Mouse (Mus musculus): ENCODE results near the gene Negr1.

Negr1 gene

GRCm38 (mm10) chr3:157115105-157115760 lies 553.6 kb downstream of the Negr1 start:
- no peak for TF ChIP-seq GATA4 (IDR thresholded peaks at IDR 0.05; ENCODE audit: insufficient replicate concordance, low read length)

- TF ChIP-seq GATA4 (IDR thresholded peaks at IDR 0.05; ENCODE audit: insufficient replicate concordance, low read length) = no peak
Measured at GRCm38 (mm10) chr3:157116024-157116423, 554.4 kb downstream of the Negr1 start.

GRCm38 (mm10) chr3:157119916-157120315 lies 558.3 kb downstream of the Negr1 start:
- no peak for TF ChIP-seq GATA4 (IDR thresholded peaks at IDR 0.05; ENCODE audit: insufficient replicate concordance, low read length)

GRCm38 (mm10) chr3:157146124-157146855 lies 584.7 kb downstream of the Negr1 start:
- TF ChIP-seq GATA4 (IDR thresholded peaks at IDR 0.05; ENCODE audit: insufficient replicate concordance, low read length) = no peak

- no peak for TF ChIP-seq GATA4 (IDR thresholded peaks at IDR 0.05; ENCODE audit: insufficient replicate concordance, low read length)
Measured at GRCm38 (mm10) chr3:157154902-157155301, 593.3 kb downstream of the Negr1 start.

- no peak for TF ChIP-seq GATA4 (IDR thresholded peaks at IDR 0.05; ENCODE audit: insufficient replicate concordance, low read length)
Measured at GRCm38 (mm10) chr3:157155513-157155912, 593.9 kb downstream of the Negr1 start.

- TF ChIP-seq GATA4 (IDR thresholded peaks at IDR 0.05; ENCODE audit: insufficient replicate concordance, low read length) = no peak
Measured at GRCm38 (mm10) chr3:157164840-157165595, 603.4 kb downstream of the Negr1 start.

GRCm38 (mm10) chr3:157181975-157182374 lies 620.4 kb downstream of the Negr1 start:
- no peak for TF ChIP-seq GATA4 (IDR thresholded peaks at IDR 0.05; ENCODE audit: insufficient replicate concordance, low read length)

- no peak for TF ChIP-seq GATA4 (IDR thresholded peaks at IDR 0.05; ENCODE audit: insufficient replicate concordance, low read length)
Measured at GRCm38 (mm10) chr3:157188939-157189725, 627.5 kb downstream of the Negr1 start.

- TF ChIP-seq GATA4 (IDR thresholded peaks at IDR 0.05; ENCODE audit: insufficient replicate concordance, low read length) = no peak
Measured at GRCm38 (mm10) chr3:157189834-157190233, 628.2 kb downstream of the Negr1 start.

GRCm38 (mm10) chr3:157190551-157190950 lies 629.0 kb downstream of the Negr1 start:
- TF ChIP-seq GATA4 (IDR thresholded peaks at IDR 0.05; ENCODE audit: insufficient replicate concordance, low read length) = no peak

- TF ChIP-seq GATA4 (IDR thresholded peaks at IDR 0.05; ENCODE audit: insufficient replicate concordance, low read length) = no peak
Measured at GRCm38 (mm10) chr3:157192021-157192420, 630.4 kb downstream of the Negr1 start.

- no peak for TF ChIP-seq GATA4 (IDR thresholded peaks at IDR 0.05; ENCODE audit: insufficient replicate concordance, low read length)
Measured at GRCm38 (mm10) chr3:157193141-157193540, 631.5 kb downstream of the Negr1 start.

- no peak for TF ChIP-seq GATA4 (IDR thresholded peaks at IDR 0.05; ENCODE audit: insufficient replicate concordance, low read length)
Measured at GRCm38 (mm10) chr3:157198659-157199058, 637.1 kb downstream of the Negr1 start.

GRCm38 (mm10) chr3:157201726-157202125 lies 640.1 kb downstream of the Negr1 start:
- no peak for TF ChIP-seq GATA4 (IDR thresholded peaks at IDR 0.05; ENCODE audit: insufficient replicate concordance, low read length)

All from liver, adult (tissue).